Mouse (Mus musculus) liver, adult 2 months (tissue): Measurements from ENCODE around the gene Gm3250. TPM values are rescaled to one million over a fixed set of nuclear protein-coding genes. Genes with fewer than 3 reads are reported as not detected.
"Not testable (repeated sequence)": the region's sequence is repeated elsewhere in the genome, so short reads cannot be mapped to it uniquely, and the experiment has no call there.

Experiments used
- DNase-seq: peaks from one replicate; pipeline ENCODE4 v3.0.0-alpha.2; 2011; ENCODE audit warnings: low read depth, low spot score; ENCODE audit errors: extremely low read depth
- H3K27ac ChIP-seq: fragments of 200-500 bp; replicated peaks from 2 replicates; pipeline ENCODE4 v1.5.1; 2012; ENCODE audit warnings: low read depth, mild to moderate bottlenecking, control low read depth, inconsistent platforms, low read length; ENCODE audit not compliant: insufficient read depth
- H3K27me3 ChIP-seq: fragments of 200-500 bp; 2 replicates; pipeline ENCODE4 v1.6.1; 2012; ENCODE audit warnings: mild to moderate bottlenecking, moderate library complexity, low read length, inconsistent platforms; ENCODE audit not compliant: control insufficient read depth, insufficient read depth
- H3K36me3 ChIP-seq: fragments of 200-500 bp; 2 replicates; pipeline ENCODE4 v1.6.1; 2012; ENCODE audit warnings: low read length, inconsistent platforms; ENCODE audit not compliant: control insufficient read depth, insufficient read depth
- H3K4me1 ChIP-seq: fragments of 200-500 bp; 2 replicates; pipeline ENCODE4 v1.6.1; 2011; ENCODE audit warnings: low read length; ENCODE audit not compliant: control insufficient read depth, insufficient read depth
- H3K4me3 ChIP-seq: fragments of 200-500 bp; 2 replicates; pipeline ENCODE4 v1.5.1; 2011; ENCODE audit warnings: low read depth, mild to moderate bottlenecking, control low read depth, low read length, moderate library complexity; ENCODE audit not compliant: insufficient read depth
- H3K79me2 ChIP-seq: fragments of 200-500 bp; 2 replicates; pipeline ENCODE4 v1.6.1; 2012; ENCODE audit warnings: inconsistent platforms, mild to moderate bottlenecking, low read length, moderate library complexity; ENCODE audit not compliant: control insufficient read depth, insufficient read depth
- H3K9ac ChIP-seq: fragments of 200-500 bp; 2 replicates; pipeline ENCODE4 v1.6.1; 2012; ENCODE audit warnings: low read depth, mild to moderate bottlenecking, control low read depth, inconsistent platforms, low read length
- CTCF ChIP-seq: fragments of 200-500 bp; IDR thresholded peaks from 2 replicates; pipeline ENCODE4 v1.5.1; 2011; ENCODE audit warnings: low read depth, low read length, control low read depth
- POLR2A ChIP-seq: fragments of 200-500 bp; IDR thresholded peaks from 2 replicates; pipeline ENCODE4 v1.6.1; 2011; ENCODE audit warnings: low read length, control low read depth; ENCODE audit not compliant: insufficient read depth; ENCODE audit errors: extremely low read depth
- WGBS: fragments of 180-500 bp; shearing (Covaris S2); methylation state at CpG from one replicate; pipeline ENCODE4 v1.1.7; 2018; 5-methylcytosine and 5-hydroxymethylcytosine counted together
- polyA plus RNA-seq: library from polyadenylated mRNA; depleted of rRNA; stranded (reverse); fragments of >200 nt; gene quantifications from 2 replicates; pipeline ENCODE4 v1.2.3, GENCODE M21; 2012
- total RNA-seq: library from RNA; depleted of rRNA; stranded (reverse); fragments of >200 nt; gene quantifications from 2 replicates; pipeline ENCODE4 v1.2.3, GENCODE M21; 2014

Gene Gm3250
- total and polyA plus RNA-seq, 2 experiments: not detected

- 75% methylated on average over 2 of the region's 2 CpGs for WGBS
- TF ChIP-seq CTCF (no peak), POLR2A (no peak)
- no peak for DNase-seq
- Histone ChIP-seq H3K4me1 (no peaks in the 10 kb centered on the region), H3K4me3 (no peak overlapping the region), H3K27ac (no peak overlapping the region), H3K9ac (no peak overlapping the region), H3K27me3 (no peaks in the 10 kb centered on the region), H3K36me3 (no peaks in the 10 kb centered on the region), H3K79me2 (no peaks in the 10 kb centered on the region)
Measured at GRCm38 (mm10) chr10:77788621-77789020, 6.3 kb upstream of the Gm3250 start.

GRCm38 (mm10) chr10:77787876-77788275, 5.5 kb upstream of the Gm3250 start, which contains the start of gene Gm7137:
Gene Gm7137 (minus strand): TSS chr10:77788200.
- H3K4me3 ChIP-seq, DNase-seq, H3K4me1 ChIP-seq, H3K27ac ChIP-seq, H3K9ac ChIP-seq, H3K79me2 ChIP-seq, H3K36me3 ChIP-seq, H3K27me3 ChIP-seq: not testable (repeated sequence)
- 36% methylated on average over 1 of the region's 1 CpGs for WGBS

- H3K27me3 ChIP-seq, H3K4me3 ChIP-seq, DNase-seq, H3K79me2 ChIP-seq, H3K4me1 ChIP-seq, H3K36me3 ChIP-seq, H3K27ac ChIP-seq, H3K9ac ChIP-seq: not testable (repeated sequence)
- 98% methylated on average over 3 of the region's 3 CpGs for WGBS
Measured at GRCm38 (mm10) chr10:77783396-77783795, 1.1 kb upstream of the Gm3250 start.

DNA sequence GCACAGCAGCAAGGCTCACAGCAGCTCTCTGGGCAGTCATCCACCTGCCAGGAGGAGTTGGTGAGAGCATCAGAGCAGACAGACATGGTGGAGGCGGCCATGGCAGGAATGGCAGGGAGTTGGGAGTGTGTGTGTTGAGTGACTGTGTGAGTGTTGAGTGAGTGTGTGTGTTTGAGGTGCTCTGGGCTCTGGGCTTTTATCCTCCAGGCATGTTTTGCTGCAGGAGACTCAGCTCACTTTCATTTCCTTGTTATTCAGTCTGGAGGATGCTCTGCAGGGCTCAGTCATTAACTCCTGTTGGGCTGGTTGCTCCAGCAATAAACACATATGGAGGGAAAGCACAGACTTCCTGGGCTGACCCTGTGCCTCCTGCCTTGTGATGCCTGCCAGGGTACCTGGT, 5.5 kb downstream of the Gm3250 start, which contains the start of gene Gm7138:
Gene Gm7138 (minus strand): TSS at position 101 of the 400 bp plus-strand sequence.
- not testable (repeated sequence) for H3K4me1 ChIP-seq, H3K27ac ChIP-seq, H3K36me3 ChIP-seq, H3K27me3 ChIP-seq, DNase-seq, H3K9ac ChIP-seq, H3K4me3 ChIP-seq, H3K79me2 ChIP-seq
- 80% methylated on average over 1 of the region's 1 CpGs for WGBS

- 62% methylated on average over 3 of the region's 3 CpGs for WGBS
- not testable (repeated sequence) for H3K36me3 ChIP-seq, H3K27me3 ChIP-seq, DNase-seq, H3K9ac ChIP-seq, H3K4me1 ChIP-seq, H3K4me3 ChIP-seq, H3K27ac ChIP-seq, H3K79me2 ChIP-seq
Measured at GRCm38 (mm10) chr10:77772142-77772541, 10.2 kb downstream of the Gm3250 start.

- not testable (repeated sequence) for DNase-seq, H3K9ac ChIP-seq, H3K79me2 ChIP-seq, H3K4me3 ChIP-seq, H3K36me3 ChIP-seq, H3K27me3 ChIP-seq, H3K4me1 ChIP-seq, H3K27ac ChIP-seq
- 50% methylated on average over 1 of the region's 1 CpGs for WGBS
Measured at GRCm38 (mm10) chr10:77771225-77771624, 11.1 kb downstream of the Gm3250 start, which contains the start of gene Gm3238. Gene Gm3238 (minus strand): TSS chr10:77771325.

- Histone ChIP-seq H3K4me1 (no peaks in the 10 kb centered on the region), H3K9ac (no peak overlapping the region), H3K27me3 (0 out of 2 replicates have a peak, but pooled peaks cover 3% of the 10 kb centered on the region), H3K27ac (no peak overlapping the region), H3K79me2 (no peaks in the 10 kb centered on the region), H3K36me3 (no peaks in the 10 kb centered on the region), H3K4me3 (no peak overlapping the region)
- TF ChIP-seq CTCF (no peak), POLR2A (no peak)
- DNase-seq: no peak
- 73% methylated on average over 1 of the region's 1 CpGs for WGBS
Measured at GRCm38 (mm10) chr10:77769727-77770126, 12.6 kb downstream of the Gm3250 start.

GRCm38 (mm10) chr10:77759582-77759981, 22.8 kb downstream of the Gm3250 start, which contains the start of gene Gm3233:
Gene Gm3233 (minus strand): TSS chr10:77759682.
- not testable (repeated sequence) for H3K9ac ChIP-seq, H3K27ac ChIP-seq, H3K4me3 ChIP-seq, DNase-seq, H3K27me3 ChIP-seq, H3K4me1 ChIP-seq, H3K79me2 ChIP-seq, H3K36me3 ChIP-seq
- 60% methylated on average over 1 of the region's 1 CpGs for WGBS
